Mouse (Mus musculus) CD4-positive, CD25-positive, alpha-beta regulatory T cell, adult 2 months (primary cell): Measurements from ENCODE around the gene Plekhb2.

ENCODE experiments used
- DNase-seq: peaks from one replicate; pipeline ENCODE4 v3.0.0-alpha.2; 2012; ENCODE audit warnings: low read depth, low spot score

The Plekhb2 gene

DNA sequence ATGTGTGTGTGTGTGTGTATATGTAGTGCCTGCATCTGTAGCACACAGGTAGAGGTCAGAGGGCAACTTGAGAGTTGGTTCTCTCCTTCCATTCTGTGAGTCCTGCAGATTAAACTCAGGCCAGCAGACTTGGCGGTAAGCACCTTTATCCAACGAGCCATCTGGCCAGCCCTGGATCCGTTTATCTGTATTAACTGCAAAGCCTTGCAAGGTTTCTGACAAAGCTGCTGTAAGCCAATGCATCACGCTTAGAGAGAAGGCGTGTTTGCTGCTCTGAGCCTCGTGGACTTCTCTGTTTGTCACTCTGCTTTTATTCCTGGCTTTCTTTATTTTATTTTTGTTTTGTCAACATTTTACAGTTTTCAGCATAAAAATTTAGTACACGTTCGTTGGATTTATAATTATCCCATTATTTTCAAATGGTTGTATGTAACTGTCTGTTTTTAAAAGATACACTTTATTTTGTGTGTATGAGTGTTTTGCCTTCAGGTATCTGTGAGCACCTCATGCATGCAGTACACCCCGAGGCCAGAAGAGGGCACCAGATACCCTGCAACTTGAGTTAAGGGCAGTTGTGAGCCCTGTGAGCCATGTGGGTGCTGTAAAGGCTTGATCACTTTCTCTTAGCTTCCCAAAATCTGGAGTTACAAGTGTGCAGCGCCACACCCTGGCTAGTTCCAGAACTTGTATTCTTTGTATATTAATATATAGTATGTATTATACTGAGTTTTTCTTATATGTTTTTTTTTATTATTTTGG is 17.2 kb downstream of the Plekhb2 start:
- DNase-seq: peak; percentile 94

DNA sequence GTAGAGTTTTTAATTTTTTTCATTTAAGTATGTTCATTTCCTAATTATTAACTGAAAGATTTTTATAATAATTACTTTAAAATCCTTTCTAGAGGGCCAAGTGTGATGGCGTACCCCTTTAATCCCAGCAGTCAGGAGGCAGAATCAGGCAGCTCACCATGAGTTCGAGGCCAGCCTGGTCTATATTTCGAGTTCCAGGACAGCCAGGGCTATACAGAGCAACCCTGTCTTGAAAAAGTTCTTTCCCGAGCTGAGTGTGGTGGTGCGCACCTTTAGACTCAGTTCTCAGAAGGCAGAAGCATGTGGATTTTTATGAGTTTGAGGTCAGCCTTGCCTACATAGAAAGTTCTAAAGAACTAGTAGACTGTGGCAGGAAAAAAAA is 17.8 kb downstream of the Plekhb2 start:
- no peak for DNase-seq

DNA sequence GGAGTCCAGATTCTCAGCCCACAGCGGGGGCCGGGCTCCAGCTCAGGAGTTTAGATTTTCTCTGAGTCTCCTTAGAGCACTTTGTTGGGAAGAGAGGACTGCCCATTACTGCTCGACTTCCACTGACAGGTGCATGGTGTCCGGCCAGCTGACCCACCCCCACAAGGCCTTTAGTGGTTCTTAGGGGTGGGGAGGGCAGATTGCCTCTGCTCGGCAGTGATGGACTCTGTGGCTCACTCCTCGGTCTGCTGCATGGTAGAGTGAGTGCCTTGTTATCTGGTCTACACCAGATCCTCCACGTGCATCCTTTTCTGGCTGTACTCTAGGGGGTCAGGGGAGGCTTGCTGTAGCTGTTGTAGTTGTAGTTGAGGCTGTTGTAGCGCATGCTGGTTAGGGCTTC is 18.6 kb downstream of the Plekhb2 start:
- DNase-seq: no peak

DNA sequence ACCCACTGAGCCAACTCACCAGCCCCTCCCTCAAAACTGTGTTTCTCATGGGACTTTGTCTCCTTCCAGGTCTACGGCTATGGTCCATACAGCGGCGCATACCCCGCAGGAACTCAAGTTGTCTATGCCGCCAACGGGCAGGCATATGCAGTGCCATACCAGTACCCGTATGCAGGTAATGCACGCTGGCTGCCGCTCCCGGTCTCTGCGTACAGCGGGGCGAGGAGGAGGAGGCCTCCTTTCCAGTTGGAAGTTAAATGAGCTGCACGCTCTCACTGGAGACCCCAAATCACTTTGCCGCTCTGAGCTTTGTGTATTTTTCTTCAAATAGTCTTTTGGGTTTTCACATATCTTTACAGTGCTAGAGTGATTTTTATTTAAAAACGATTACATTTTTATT is 19.5 kb downstream of the Plekhb2 start:
- no peak for DNase-seq

DNA sequence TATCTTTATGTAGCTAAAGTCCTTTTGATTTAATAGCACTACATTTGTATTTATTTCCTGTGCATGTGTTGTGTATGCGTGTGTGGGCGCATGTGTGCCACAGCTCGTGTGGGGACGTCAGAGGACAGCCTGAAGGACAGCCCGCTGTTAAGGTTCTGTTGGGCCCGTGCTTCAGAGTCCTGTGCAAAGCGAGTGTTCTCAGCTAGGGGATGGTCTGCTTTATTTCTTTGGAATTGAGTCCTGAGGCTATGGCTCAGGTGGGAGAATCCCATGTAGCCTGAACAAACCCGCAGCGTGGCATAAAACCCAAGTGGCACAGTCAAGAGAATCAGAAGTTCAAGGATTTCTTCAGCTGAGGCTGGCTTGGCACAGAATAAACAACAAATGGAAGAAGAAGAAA is 21.4 kb downstream of the Plekhb2 start:
- no peak for DNase-seq

DNA sequence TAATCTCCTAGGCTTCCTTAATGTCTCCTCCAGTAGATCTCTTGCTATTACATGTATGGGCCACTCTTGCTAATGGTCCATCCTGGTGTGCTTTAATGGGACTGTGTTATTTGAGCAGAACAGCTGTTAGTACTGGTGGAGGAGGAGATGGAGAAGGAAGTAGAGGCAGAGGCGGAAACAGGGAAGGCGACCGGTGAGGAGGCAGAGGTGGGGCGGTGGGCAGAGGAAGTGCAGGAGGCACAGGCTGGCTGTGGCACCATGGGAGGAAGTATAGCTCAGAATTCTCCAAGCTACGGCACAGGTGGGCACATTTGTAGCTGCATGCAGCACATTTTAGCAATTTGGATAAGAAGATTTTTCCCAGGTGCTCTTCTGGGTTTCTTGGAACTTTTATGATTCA is 23.8 kb downstream of the Plekhb2 start:
- DNase-seq: no peak

DNA sequence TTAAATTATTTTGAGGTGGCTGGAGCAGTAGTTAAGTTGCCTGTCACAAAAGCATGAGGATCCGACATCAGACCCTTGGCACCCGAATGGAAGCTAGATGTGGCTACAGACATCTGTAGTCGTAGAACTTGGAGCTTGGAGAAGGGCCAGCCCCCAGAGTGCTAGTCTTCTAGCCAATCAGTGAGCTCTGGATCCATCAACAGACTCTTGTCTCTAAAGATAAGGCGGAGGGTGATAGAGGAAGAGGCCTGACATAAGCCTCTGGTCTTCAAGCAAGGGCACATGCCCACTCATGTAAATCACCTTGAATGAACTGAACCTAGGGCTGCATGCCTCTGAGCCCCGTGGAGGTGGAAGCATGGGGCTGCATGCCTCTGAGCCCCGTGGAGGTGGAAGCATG is 29.8 kb downstream of the Plekhb2 start:
- DNase-seq: no peak

DNA sequence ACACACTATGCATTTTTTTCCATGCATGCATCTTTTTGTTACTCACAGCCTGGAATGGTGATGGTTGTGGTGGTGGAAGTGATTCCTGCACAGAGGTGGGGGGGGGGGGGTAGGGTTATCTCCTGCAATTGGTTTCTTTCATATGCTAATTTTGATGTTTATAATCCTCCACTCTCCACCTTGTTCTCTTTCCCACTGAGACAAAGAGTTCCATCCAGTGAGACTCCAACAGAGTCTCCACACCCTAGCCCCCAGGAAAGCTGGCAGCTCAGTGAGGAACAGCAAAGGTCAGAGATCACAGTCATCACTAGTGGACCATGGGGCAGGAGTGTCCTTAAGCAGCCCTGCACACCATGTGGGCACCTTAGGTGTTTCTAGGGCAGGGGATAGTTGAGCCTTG is 34.0 kb downstream of the Plekhb2 start:
- no peak for DNase-seq

DNA sequence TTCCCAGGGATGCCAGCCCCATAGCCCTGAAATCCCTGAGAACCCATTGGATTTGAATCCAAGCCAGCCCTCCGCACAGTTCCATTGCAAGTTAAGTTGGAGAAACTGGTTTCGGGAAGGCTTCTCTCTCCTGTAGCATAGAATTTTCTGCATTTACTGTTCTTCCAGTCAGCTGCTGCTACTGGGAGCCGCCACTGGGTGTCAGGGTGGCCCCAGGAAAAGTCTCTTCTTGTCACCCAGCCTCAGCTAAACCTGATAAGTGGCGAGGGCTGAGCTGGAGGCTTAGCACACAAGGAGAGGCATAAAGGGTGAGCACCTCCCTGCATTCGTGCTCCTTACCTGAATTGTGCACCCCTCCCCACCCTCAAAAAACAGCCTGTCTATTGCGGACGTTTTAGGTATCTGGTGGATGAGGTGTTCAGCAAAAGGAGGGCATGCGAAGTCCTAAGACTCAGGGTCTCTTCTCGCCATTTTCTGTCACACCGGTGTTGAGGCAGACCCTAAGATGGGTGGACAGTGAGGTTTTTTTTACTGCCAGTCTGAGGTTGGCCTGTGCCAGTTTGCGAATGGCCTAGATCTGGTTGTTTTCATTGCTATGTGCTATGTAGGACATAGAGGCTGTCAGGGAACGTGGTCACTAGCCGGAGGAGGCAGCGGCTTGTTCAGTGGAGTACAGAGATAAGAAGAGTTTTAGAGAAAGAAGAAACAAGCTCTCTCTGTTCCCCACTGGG is 41.9 kb downstream of the Plekhb2 start:
- DNase-seq: peak; percentile 28

DNA sequence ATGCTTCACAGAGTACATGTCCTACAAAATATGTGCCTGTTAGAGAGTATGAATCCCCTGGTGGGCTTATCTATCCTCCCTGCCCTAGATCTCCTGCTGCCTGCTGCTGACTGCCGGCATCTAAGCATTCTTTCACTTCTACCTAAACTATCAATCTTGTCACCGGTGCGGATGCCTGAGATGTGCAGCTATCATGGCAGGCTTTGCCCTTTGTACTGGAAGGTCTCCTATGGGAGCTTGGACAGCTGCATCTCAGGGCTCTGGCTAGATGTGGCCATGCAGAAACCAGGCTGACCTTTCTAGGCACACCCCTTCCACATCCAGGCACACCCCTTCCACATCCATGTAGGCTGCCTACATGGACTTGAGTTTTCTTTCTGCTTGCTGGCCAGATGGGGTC is 42.7 kb downstream of the Plekhb2 start:
- no peak for DNase-seq

DNA sequence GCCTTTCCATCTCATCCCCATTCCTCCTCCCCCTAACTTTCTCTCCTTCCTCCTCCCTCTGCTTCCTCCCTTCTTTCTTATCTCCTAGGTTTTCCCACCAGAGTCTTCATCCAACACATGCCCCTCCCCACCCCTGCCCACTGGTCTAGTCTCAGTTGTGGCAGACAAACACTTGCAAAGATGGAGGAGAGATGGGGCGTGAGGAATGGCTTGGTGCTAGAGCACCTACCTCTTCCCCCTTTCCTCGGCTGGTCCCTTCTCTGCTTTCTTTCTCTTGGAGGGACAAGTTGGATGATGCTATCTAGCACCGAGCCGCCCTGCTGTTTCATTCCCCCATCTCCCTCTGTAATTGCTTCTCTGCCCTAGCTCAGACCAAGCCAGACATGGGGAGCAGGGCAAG is 43.6 kb downstream of the Plekhb2 start:
- no peak for DNase-seq

DNA sequence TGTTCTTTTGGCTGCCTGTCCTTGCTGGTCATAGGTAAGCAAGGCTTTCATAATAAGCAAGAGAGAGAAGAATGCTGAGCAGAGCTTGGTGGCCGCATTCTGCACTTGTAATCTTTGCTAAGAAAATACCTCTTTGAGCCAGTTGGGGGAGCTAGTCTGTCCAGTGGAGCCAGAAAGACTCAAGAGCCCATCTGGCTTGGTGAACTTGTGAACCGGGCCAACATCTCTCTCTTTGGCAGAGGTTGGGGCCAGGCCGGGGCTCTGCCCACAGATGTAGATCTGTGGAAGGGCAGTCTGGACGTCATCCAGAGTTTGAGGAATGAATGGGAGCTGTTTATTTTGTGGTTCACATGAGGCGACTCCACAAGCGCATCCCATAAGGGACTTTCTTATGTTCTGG is 44.1 kb downstream of the Plekhb2 start:
- DNase-seq: no peak

DNA sequence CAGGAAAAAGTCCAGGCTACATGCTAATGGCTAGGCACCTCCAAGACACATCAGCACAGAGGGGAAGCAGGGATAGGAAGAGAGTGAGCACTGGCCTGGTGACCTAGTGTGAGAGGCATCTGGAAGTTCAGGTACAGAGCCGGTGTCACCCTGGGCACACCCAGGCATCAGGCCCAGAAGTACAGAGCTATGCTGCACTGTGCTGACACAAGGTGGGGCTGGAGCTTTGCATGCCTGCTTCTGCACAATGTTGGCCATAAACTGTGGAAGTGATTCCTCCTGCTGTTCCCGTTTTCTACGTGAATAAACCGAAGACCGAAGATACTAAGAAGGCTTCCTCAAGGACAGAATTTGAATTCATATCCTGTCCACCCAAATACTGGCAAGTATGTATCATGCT is 46.3 kb downstream of the Plekhb2 start:
- no peak for DNase-seq

DNA sequence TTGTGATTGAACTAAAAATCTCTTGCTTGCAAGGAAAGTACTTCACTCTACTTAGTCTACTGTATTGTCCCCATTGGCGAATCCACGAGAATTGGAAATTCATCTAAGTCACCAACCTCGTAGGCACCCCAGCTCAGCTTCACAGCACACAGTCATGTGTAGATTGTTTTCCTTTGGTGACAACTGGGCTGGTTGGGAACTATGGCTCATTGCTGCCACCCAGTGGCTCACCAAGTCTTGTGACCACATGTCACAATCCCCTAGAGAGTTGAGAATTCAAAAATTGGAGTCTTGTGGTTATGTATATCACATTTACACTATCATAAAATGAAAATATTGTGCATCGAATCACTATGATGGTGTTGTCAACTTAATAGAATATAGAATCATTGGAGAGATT is 47.1 kb downstream of the Plekhb2 start:
- peak; percentile 81 for DNase-seq

DNA sequence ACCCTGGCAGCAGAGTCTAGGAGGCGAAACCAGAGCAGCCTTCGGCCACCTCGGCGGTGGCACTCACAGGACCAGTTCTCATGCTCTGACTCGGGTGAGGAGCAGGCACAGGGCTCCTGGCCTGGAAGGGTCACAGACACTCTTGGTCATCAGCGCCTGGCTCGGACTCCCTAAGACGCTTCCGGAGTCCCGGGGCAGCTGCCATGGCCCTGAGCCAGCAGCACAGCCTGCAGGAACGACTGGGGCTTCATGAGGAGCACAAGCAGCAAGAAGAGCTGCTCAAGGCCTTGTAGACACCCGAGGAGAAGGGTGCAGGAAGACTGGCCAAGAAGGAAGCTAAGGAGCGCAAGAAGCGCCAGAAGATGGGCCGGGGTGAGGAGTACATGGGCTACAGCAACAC is 78.9 kb downstream of the Plekhb2 start:
- no peak for DNase-seq
